Mouse (Mus musculus): ENCODE results near the gene Serpina3g.

DNA sequence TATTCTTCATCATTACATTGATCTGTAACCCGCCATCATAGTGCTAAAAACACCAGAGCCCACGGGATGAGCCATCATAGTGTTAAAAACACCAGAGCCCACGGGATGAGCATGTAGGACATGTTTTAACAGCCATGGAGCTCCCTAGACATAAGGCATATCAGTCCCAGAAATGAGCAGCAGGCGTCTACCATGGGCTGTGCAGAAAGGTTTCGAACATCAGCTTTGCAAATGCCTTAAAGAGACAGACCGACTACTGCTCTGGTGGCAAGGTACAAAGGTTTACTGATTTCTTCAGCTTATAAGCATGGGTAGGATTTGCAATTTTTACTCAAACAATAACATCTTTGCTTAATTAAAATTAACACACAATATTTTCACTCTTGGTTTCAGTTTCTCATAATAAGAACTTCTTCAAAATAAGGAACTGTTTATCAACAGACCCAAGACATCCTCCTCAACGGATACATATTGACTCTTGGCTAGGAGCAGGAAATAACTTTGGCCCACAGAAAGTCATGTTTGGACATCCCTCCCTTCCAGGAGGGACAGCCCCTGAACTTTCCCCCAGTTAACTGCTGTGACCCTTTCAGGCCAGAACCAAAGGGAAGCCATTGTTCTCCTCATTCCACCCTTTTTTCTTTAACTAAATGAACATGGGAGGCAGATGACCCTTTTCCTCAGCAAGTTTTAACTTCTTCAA is 11.3 kb upstream of the Serpina3g start:
- no peak for TF ChIP-seq CTCF (IDR thresholded peaks at IDR 0.05 in 2 of 3, conservative IDR thresholded peaks at IDR 0.05 in 1 of 3; ENCODE audit: control insufficient read depth in 1 of 3, insufficient read depth in 1 of 3, low read depth in 2 of 3, low read length in 3 of 3, poor library complexity in 1 of 3, severe bottlenecking in 1 of 3)
- no peak for TF ChIP-seq GABPA (IDR thresholded peaks at IDR 0.05; ENCODE audit: low read depth, low read length)
- TF ChIP-seq ZNF384 (IDR thresholded peaks at IDR 0.05; ENCODE audit: low read depth, low read length): no peak
- TF ChIP-seq SMC3 (IDR thresholded peaks at IDR 0.05; ENCODE audit: low read depth, low read length): no peak
- no peak for TF ChIP-seq ZKSCAN1 (IDR thresholded peaks at IDR 0.05; ENCODE audit: low read depth, low read length)
- TF ChIP-seq E2F4 (IDR thresholded peaks at IDR 0.05; ENCODE audit: borderline replicate concordance, low read depth, low read length): no peak
- no peak for TF ChIP-seq UBTF (IDR thresholded peaks at IDR 0.05; ENCODE audit: borderline replicate concordance, insufficient read depth, low read depth, low read length)
- no peak for TF ChIP-seq JUND (IDR thresholded peaks at IDR 0.05; ENCODE audit: low read depth, low read length)
- no peak for TF ChIP-seq KAT2A (conservative IDR thresholded peaks at IDR 0.05; ENCODE audit: low read depth, low read length)
- no peak for TF ChIP-seq NELFE (IDR thresholded peaks at IDR 0.05; ENCODE audit: low read depth, low read length)
- TF ChIP-seq MEF2A (IDR thresholded peaks at IDR 0.05; ENCODE audit: extremely low read depth, insufficient replicate concordance, low read depth, low read length, poor library complexity, severe bottlenecking): no peak
- TF ChIP-seq RCOR1 (IDR thresholded peaks at IDR 0.05; ENCODE audit: low read depth, low read length): no peak
- no peak for TF ChIP-seq CHD1 (IDR thresholded peaks at IDR 0.05; ENCODE audit: low read depth, low read length)
- TF ChIP-seq MAX (IDR thresholded peaks at IDR 0.05; ENCODE audit: low read length): no peak

Measured in MEL (cell line).